Mouse (Mus musculus): ENCODE data around the gene Ror2.

Ror2 gene

GRCm38 (mm10) chr13:53235953-53236352, 50.0 kb downstream of the Ror2 start:
- in situ Hi-C loops (cut with MboI; ENCODE audit: low sequenced_read_pairs) = no loop called here

- in situ Hi-C loops (cut with MboI; ENCODE audit: low sequenced_read_pairs) = no loop called here
Measured at GRCm38 (mm10) chr13:53234844-53235243, 51.1 kb downstream of the Ror2 start.

GRCm38 (mm10) chr13:53233826-53234786, 51.8 kb downstream of the Ror2 start:
- in situ Hi-C loops (cut with MboI; ENCODE audit: low sequenced_read_pairs) = no loop called here

GRCm38 (mm10) chr13:53233381-53233780, 52.5 kb downstream of the Ror2 start:
- in situ Hi-C loops (cut with MboI; ENCODE audit: low sequenced_read_pairs) = no loop called here

- in situ Hi-C loops (cut with MboI; ENCODE audit: low sequenced_read_pairs) = no loop called here
Measured at GRCm38 (mm10) chr13:53232419-53232818, 53.5 kb downstream of the Ror2 start.

GRCm38 (mm10) chr13:53230446-53231161, 55.3 kb downstream of the Ror2 start:
- in situ Hi-C loops (cut with MboI; ENCODE audit: low sequenced_read_pairs) = no loop called here

- in situ Hi-C loops (cut with MboI; ENCODE audit: low sequenced_read_pairs) = no loop called here
Measured at GRCm38 (mm10) chr13:53227019-53227418, 58.9 kb downstream of the Ror2 start.

GRCm38 (mm10) chr13:53226461-53226860, 59.5 kb downstream of the Ror2 start:
- in situ Hi-C loops (cut with MboI; ENCODE audit: low sequenced_read_pairs) = no loop called here

GRCm38 (mm10) chr13:53225925-53226324, 60.0 kb downstream of the Ror2 start:
- in situ Hi-C loops (cut with MboI; ENCODE audit: low sequenced_read_pairs) = no loop called here

GRCm38 (mm10) chr13:53221176-53221575, 64.7 kb downstream of the Ror2 start:
- in situ Hi-C loops (cut with MboI; ENCODE audit: low sequenced_read_pairs) = no loop called here

- in situ Hi-C loops (cut with MboI; ENCODE audit: low sequenced_read_pairs) = no loop called here
Measured at GRCm38 (mm10) chr13:53219889-53220288, 66.0 kb downstream of the Ror2 start.

GRCm38 (mm10) chr13:53219391-53219790, 66.5 kb downstream of the Ror2 start:
- in situ Hi-C loops (cut with MboI; ENCODE audit: low sequenced_read_pairs) = no loop called here

GRCm38 (mm10) chr13:53217396-53217975, 68.4 kb downstream of the Ror2 start:
- in situ Hi-C loops (cut with MboI; ENCODE audit: low sequenced_read_pairs) = no loop called here

- in situ Hi-C loops (cut with MboI; ENCODE audit: low sequenced_read_pairs) = no loop called here
Measured at GRCm38 (mm10) chr13:53211971-53212733, 73.8 kb downstream of the Ror2 start.

- in situ Hi-C loops (cut with MboI; ENCODE audit: low sequenced_read_pairs) = no loop called here
Measured at GRCm38 (mm10) chr13:53208556-53208955, 77.4 kb downstream of the Ror2 start.

GRCm38 (mm10) chr13:53205128-53205911, 80.6 kb downstream of the Ror2 start:
- in situ Hi-C loops (cut with MboI; ENCODE audit: low sequenced_read_pairs) = no loop called here

- in situ Hi-C loops (cut with MboI; ENCODE audit: low sequenced_read_pairs) = no loop called here
Measured at GRCm38 (mm10) chr13:53202439-53202830, 83.5 kb downstream of the Ror2 start.

GRCm38 (mm10) chr13:53201628-53202438, 84.1 kb downstream of the Ror2 start:
- in situ Hi-C loops (cut with MboI; ENCODE audit: low sequenced_read_pairs) = no loop called here

- in situ Hi-C loops (cut with MboI; ENCODE audit: low sequenced_read_pairs) = no loop called here
Measured at GRCm38 (mm10) chr13:53200121-53200520, 85.8 kb downstream of the Ror2 start.
